Mouse (Mus musculus): ENCODE results near the gene Stac2.
A peak's percentile ranks its signal among the peaks of the same experiment; 100 is the strongest.

Stac2 gene

GRCm38 (mm10) chr11:98052989-98053834 is at the start of gene Stac2:
Gene Stac2, minus strand, starts transcription at chr11:98053462.
- DNase-seq (ENCODE audit: inconsistent age in 2 of 2, low spot score in 1 of 2), result peak; percentile 88

GRCm38 (mm10) chr11:98101332-98101731 is 48.1 kb upstream of the Stac2 start:
- DNase-seq (ENCODE audit: inconsistent age in 2 of 2, low spot score in 1 of 2), result no peak

DNA sequence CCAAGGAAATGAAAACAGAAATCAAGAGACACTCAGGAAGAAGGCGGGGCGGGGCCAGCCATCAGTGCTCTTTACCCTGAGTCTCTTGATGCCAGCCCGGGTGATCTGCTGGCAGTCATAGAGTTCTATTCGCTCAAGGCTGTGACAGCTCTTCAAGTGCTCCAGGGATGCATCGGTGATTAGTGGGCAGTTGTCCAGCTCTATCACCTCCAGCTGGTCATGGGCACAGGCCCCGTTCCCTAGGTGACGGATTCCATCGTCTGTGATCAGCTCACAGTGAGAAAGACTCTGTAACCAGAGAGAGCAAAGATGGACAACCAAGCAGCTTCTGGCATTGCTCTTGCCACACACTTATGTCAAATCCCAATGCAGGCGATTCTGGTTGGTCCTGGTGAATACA is 37.3 kb upstream of the Stac2 start:
- DNase-seq (ENCODE audit: inconsistent age in 2 of 2, low spot score in 1 of 2), result peak; percentile 30 to 56

DNA sequence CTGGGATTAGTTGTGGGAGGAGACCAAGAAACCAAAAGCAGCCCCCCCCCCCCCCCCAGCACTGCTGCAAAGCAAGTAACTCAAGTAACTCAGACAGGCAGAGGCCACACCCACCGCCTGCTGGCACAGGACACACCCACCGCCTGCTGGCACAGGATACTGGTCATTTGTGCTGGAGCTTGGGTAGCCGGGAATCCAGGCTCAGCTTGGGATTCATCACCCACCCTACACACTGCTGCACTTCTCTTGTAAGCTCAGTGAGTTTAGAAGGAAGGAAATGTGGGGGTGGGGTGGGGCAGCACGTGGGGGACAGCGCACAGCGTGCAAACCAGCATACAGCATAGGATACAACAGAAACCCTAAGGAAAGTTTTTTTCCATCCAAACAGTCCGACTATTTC is 35.0 kb upstream of the Stac2 start:
- peak; percentile 56 to 66 for DNase-seq (ENCODE audit: inconsistent age in 2 of 2, low spot score in 1 of 2)

GRCm38 (mm10) chr11:98086574-98086973 is 33.3 kb upstream of the Stac2 start:
- no peak for DNase-seq (ENCODE audit: inconsistent age in 2 of 2, low spot score in 1 of 2)

DNA sequence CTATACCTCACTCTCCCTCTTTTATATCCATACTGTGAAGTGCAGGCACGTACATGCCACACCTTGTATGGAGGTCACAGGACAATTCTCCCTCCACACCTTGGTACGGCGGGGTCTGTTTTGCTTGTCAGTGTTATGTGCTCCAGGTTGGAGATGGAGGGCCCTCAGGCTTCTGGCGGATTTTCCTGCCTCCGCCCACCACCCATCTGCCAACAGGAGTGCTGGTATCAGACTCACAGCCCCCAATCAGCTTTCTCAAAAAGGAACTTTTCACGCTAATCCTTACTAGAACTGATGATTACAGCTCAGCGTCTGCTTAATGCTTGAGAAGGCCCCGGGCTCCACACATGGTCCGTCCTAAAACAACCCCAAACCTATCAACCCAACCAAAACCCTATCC is 32.9 kb upstream of the Stac2 start:
- no peak for DNase-seq (ENCODE audit: inconsistent age in 2 of 2, low spot score in 1 of 2)

- DNase-seq (ENCODE audit: inconsistent age in 2 of 2, low spot score in 1 of 2), result no peak
These were observed 29.5 kb upstream of the Stac2 start for GRCm38 (mm10) chr11:98082745-98083144.

- DNase-seq (ENCODE audit: inconsistent age in 2 of 2, low spot score in 1 of 2), result no peak
These were observed 27.2 kb upstream of the Stac2 start for GRCm38 (mm10) chr11:98080450-98080849.

DNA sequence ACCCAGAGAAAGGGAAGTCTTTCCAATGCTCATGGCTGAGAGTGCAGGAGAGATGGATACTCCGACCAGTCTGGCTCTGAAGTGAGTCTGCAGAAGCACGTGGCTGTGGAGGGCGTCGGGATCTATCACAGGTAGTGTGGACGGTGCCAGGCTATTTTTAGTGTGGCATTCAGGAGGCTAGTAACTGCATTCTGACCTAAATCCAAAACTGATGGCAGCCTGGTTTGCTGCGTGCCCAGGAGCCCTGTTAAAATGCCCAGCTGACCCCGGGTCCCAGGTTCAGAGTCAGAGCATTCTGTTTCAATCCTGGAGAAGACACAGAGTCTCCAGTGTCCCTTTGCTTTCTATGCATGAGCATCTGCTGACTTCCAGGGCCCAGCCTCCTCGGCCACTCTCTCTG is 23.8 kb upstream of the Stac2 start:
- DNase-seq (ENCODE audit: inconsistent age in 2 of 2, low spot score in 1 of 2), result no peak

DNA sequence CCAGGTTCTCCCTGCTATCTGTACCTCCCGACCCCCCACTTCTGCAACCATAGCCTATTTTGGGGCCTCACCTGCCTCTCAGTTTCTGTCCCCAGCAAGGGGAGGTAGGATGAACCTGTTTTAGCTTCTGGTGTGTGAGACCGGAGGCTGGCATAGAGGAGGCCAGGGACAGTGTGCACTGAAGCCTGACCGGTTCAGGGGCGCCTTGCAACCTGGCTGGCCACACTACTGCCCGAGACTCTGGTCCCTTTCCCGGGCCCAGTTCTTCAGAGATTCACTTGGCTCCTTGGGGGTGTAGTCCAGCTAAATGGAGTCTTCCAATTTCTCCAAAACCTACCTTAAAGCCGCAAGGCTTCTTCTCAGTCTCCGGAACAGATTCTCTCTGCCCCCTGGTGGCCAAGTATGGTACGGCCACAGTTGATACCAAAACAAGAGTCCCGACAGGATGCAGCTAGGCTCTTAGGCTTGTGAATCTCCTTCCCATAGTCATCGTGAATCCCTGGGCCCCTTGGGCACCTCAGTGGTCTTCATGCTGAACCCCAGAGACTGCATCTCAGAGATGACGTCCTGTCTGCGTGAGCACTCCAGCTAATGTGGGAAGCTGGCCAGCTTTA is 22.0 kb upstream of the Stac2 start:
- peak; percentile 87 to 96 for DNase-seq (ENCODE audit: inconsistent age in 2 of 2, low spot score in 1 of 2)

DNA sequence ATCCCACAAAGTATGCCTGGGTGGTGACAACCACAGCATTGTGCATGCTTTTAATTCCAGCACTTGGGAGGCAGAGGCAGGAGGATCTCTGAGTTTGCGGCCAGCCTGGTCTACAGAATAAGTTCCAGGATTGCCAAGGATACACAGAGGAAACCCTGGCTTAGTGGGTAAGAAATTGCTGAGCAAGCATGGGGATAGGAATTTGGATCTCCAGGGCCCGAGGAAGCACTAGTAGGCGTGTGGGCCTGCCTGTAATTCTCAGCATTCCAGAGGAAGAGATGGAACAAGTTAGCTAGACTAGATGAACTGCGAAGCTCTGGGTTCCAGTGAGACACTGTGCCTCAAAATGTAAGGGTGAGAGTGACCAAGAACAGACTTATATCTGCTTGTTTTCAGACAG is 20.2 kb upstream of the Stac2 start:
- DNase-seq (ENCODE audit: inconsistent age in 2 of 2, low spot score in 1 of 2), result no peak

GRCm38 (mm10) chr11:98067255-98067654 is 14.0 kb upstream of the Stac2 start:
- DNase-seq (ENCODE audit: inconsistent age in 2 of 2, low spot score in 1 of 2), result no peak

DNA sequence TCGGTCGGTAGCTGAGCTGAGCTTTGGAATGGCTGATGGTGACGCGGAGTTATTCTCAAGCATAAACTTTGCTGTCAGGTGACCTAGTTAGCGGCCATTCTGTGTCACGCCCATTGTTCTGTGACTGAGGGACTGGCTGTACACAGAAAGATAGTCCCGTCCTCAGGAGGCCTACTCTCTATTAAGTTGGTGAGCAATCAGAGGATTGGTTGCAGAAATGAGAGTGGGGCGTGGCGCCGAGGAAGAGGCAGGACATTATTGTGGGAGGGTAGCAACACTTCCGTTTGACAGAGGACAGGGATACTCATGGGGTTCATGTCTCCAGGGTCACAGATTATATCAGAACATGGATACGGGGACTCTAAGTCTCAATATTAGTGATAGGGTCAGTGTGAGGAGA is 12.9 kb upstream of the Stac2 start:
- no peak for DNase-seq (ENCODE audit: inconsistent age in 2 of 2, low spot score in 1 of 2)

DNA sequence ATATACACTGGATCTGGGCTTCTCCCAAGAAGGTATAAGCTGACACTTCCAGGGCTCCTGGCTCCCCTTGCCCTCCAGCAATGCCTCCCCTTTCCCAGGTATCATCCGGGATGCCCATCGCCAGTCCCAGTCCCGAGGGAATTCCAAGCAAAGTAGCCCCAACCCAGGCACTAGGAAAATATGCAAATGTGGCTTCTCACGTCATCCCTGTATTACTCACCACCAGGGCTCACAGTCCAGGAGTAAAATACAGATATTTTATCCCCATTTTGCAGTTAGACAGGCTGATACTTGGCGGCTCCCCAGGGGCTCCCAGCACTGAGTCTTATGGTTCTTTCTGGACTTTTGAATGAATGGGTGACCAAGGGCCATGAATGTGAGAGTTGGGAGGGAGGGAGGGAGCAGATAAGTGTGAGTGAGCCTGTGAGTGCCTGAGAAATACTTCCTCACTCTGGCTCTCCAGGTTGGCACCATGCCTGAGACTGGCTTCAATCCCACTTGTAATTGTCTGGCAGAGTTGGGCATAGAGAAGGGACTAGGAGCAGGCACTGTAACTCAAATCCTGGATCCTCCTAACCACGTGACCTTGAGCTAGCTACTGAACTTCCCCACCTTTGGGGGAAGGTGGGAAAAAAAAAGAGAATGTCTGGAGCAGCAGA is 8.8 kb upstream of the Stac2 start:
- DNase-seq (ENCODE audit: inconsistent age in 2 of 2, low spot score in 1 of 2), result peak; percentile 60 to 86

GRCm38 (mm10) chr11:98061441-98061840 is 8.2 kb upstream of the Stac2 start:
- DNase-seq (ENCODE audit: inconsistent age in 2 of 2, low spot score in 1 of 2), result peak in 1 of 2 experiments; percentile 48

GRCm38 (mm10) chr11:98060104-98060692 is 6.9 kb upstream of the Stac2 start:
- DNase-seq (ENCODE audit: inconsistent age in 2 of 2, low spot score in 1 of 2), result no peak

DNA sequence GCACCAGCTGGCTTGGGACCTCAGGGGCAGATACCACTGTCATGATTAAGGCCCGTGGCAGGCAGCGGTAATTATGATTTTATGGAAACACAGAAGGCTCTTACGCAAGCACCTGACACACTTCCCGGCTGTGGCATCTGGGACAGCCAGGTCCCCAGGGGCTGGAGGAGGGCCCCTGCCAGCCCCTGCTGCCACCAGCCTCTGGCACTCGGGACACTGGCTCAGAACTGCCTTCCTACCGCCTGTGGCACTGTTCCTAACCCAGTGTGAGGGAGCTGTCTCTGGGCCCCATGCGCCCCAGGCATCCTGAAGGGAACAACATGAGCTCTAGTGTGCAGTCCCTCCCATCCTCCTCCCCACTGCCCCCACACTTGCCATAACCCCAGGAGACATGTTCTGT is 6.4 kb upstream of the Stac2 start:
- peak; percentile 54 to 70 for DNase-seq (ENCODE audit: inconsistent age in 2 of 2, low spot score in 1 of 2)

GRCm38 (mm10) chr11:98057998-98058397 is 4.7 kb upstream of the Stac2 start:
- DNase-seq (ENCODE audit: inconsistent age in 2 of 2, low spot score in 1 of 2), result peak; percentile 54 to 66

GRCm38 (mm10) chr11:98057466-98057865 is 4.2 kb upstream of the Stac2 start:
- DNase-seq (ENCODE audit: inconsistent age in 2 of 2, low spot score in 1 of 2), result peak; percentile 63 to 82

DNA sequence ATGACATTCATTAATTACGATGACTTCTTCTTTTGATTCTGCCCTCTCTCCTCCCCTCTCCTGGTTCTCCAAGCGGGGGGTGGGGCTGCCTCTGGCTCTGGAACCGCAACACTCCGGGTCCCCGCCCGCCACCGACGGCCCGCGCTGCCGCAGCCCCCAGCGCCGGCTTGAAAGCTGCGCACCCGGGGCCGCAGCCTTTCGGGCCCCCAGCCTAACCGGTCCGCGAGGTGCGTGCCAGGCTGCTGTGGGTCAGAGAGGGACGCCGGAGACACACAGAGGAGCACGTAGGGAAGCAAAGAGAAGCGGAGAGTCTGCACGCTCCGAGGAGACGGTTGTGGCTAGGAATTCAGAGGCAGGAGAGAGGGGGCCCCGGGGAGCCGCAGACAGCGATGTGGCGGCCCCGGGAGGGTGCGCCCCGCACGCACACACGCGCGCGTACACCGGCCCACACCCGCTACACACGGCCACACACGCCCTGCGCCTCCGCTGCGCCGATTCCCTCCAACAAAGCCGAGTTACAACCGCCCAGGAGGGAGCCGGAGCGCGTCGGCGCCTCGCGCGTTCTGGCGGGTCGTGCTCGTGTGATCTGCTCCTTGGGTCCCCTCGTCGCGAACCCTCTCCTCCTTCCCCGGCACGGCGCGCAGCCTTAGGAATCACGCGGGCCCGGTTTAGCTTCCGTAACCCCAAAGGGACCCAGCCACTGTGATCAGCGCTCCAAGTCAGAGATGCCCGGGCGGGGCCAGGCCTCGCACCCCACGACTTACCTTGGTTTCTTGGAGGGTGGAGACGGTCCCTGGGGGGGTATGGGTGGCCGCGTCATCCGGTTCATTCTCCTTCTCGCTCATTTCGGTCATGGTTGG is 903 bp downstream of the Stac2 start:
- peak in 1 of 2 experiments; percentile 69 for DNase-seq (ENCODE audit: inconsistent age in 2 of 2, low spot score in 1 of 2)
